Mouse (Mus musculus): ENCODE results near the gene Igf1r. TPM values are rescaled to one million over a fixed set of nuclear protein-coding genes. Genes with fewer than 3 reads are reported as not detected.

Gene Igf1r
- polyA plus RNA-seq, 1 experiment from 2014 or later: 18.1 TPM

DNA sequence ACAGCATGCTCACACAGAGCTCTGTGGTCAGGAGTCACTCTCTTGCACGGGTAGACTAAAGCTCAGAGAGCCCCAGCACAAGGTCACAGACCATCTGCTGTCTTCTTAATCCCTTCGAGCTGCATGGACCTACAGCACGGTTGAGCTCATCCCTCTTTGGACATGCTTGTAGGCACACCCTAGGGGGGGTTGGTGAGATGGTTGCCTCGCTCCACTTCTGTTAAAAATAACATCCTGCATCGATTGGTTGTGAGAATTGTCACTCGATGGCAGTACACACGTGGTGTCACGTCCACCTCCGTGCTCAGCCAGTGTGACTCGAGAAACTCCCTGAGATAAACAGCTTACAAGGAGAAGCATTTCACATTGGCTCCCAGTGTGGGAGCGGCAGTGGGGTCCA is 266.3 kb downstream of the Igf1r start:
- DNase-seq (ENCODE audit: low spot score): no peak
- TF ChIP-seq CTCF (IDR thresholded peaks at IDR 0.05; ENCODE audit: low read depth): no peak
- Histone ChIP-seq H3K4me3 (replicated peaks; ENCODE audit: low read depth, low read length) (no peak overlapping the region), H3K9ac (ENCODE audit: low read depth, low read length) (no peak overlapping the region), H3K4me1 (replicated peaks; ENCODE audit: insufficient read depth, low read length) (no peaks in the 10 kb centered on the region), H3K36me3 (ENCODE audit: insufficient read depth, low read length) (peaks cover 57% of the 10 kb centered on the region), H3K27me3 (ENCODE audit: insufficient read depth, low read length) (no peaks in the 10 kb centered on the region), H3K4me2 (ENCODE audit: low read length) (no peak overlapping the region), H3K27ac (no peak overlapping the region), H3K9me3 (replicated peaks; ENCODE audit: low read length) (no peaks in the 10 kb centered on the region)
- no peak for ATAC-seq (replicated peaks; ENCODE audit: low FRiP score, low read depth)
- 89% methylated on average over 11 of the region's 11 CpGs for WGBS

DNA sequence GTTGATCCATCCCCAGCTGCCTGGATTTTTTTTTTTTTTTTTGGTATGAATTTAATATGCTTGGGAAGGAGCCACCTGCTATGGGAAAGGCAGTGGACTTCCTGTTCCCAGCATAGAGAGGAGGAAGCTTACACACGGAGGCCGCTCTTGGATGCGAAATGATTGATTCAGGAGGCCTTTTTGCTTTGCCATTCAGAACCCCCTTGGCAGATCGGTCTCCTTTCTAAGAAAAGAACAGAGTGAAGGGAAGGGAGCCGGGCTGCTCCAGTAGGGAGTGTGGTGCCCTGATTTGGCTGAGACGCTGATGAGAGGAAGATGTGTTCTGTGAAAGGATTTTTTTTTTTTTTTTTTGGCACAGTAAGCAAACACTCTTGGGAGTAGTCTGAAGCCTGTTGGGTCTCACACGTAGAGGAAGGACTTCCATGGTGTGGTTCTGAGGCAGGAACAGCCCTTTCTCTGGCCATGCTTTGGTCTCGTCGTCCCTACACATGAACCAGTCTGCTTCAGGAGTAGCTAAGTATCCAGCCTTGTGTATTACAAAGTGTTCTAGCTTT is 269.1 kb downstream of the Igf1r start:
- no peak overlapping the region for H3K27ac ChIP-seq
- 62% methylated on average over 9 of the region's 9 CpGs for WGBS
- H3K27me3 ChIP-seq (ENCODE audit: insufficient read depth, low read length): no peaks in the 10 kb centered on the region
- no peak overlapping the region for H3K4me3 ChIP-seq (replicated peaks; ENCODE audit: low read depth, low read length)
- ATAC-seq (replicated peaks; ENCODE audit: low FRiP score, low read depth) (no peak), DNase-seq (ENCODE audit: low spot score) (no peak)
- no peak for TF ChIP-seq CTCF (IDR thresholded peaks at IDR 0.05; ENCODE audit: low read depth)
- no peak overlapping the region for H3K4me2 ChIP-seq (ENCODE audit: low read length)
- H3K9me3 ChIP-seq (replicated peaks; ENCODE audit: low read length): no peaks in the 10 kb centered on the region
- H3K36me3 ChIP-seq (ENCODE audit: insufficient read depth, low read length): peaks cover 50% of the 10 kb centered on the region
- H3K9ac ChIP-seq (ENCODE audit: low read depth, low read length): no peak overlapping the region
- H3K4me1 ChIP-seq (replicated peaks; ENCODE audit: insufficient read depth, low read length): no peaks in the 10 kb centered on the region

DNA sequence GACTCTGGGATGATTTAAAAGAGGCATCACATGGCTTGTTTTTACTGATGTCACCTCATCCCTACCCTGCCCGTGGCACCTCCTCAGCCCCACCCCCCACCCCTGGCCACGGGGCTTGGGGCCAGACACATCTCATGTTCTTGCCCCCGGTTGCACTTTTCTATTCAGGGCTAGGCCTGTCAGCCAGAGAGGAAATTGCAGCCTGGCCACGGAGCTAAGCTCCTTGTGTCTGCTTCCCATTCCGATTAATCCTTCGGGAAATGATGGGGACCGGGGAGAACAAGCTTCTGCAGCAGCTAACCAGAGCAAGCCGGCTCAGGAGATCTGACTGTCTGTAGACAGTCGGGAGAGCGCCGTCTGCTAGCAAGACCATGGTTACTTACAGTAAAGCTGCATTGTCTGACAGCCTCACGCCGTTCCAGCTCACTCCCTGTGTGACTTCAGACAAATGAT is 270.8 kb downstream of the Igf1r start:
- Histone ChIP-seq H3K4me3 (replicated peaks; ENCODE audit: low read depth, low read length) (no peak overlapping the region), H3K36me3 (ENCODE audit: insufficient read depth, low read length) (peaks cover 43% of the 10 kb centered on the region), H3K4me2 (ENCODE audit: low read length) (no peak overlapping the region), H3K9me3 (replicated peaks; ENCODE audit: low read length) (no peaks in the 10 kb centered on the region), H3K27me3 (ENCODE audit: insufficient read depth, low read length) (no peaks in the 10 kb centered on the region), H3K9ac (ENCODE audit: low read depth, low read length) (no peak overlapping the region), H3K4me1 (replicated peaks; ENCODE audit: insufficient read depth, low read length) (0 out of 2 replicates have a peak, but pooled peaks cover under 1% of the 10 kb centered on the region), H3K27ac (peak overlapping the region; percentile 60)
- TF ChIP-seq CTCF (IDR thresholded peaks at IDR 0.05; ENCODE audit: low read depth): no peak
- ATAC-seq (replicated peaks; ENCODE audit: low FRiP score, low read depth) (peak; percentile 71; the same call in 1 of the 2 replicates), DNase-seq (ENCODE audit: low spot score) (peak; percentile 84)
- WGBS: 20% methylated on average over 13 of the region's 13 CpGs

GRCm38 (mm10) chr7:68224006-68224405 is 271.4 kb downstream of the Igf1r start:
- Histone ChIP-seq H3K9ac (ENCODE audit: low read depth, low read length) (no peak overlapping the region), H3K27ac (peak overlapping the region; percentile 60)

GRCm38 (mm10) chr7:68225427-68226054 is 272.9 kb downstream of the Igf1r start:
- H3K36me3 ChIP-seq (ENCODE audit: insufficient read depth, low read length): peaks cover 30% of the 10 kb centered on the region
- H3K9ac ChIP-seq (ENCODE audit: low read depth, low read length): no peak overlapping the region
- DNase-seq (ENCODE audit: low spot score) (no peak), ATAC-seq (replicated peaks; ENCODE audit: low FRiP score, low read depth) (no peak)
- H3K27me3 ChIP-seq (ENCODE audit: insufficient read depth, low read length): no peaks in the 10 kb centered on the region
- no peaks in the 10 kb centered on the region for H3K9me3 ChIP-seq (replicated peaks; ENCODE audit: low read length)
- 0 out of 2 replicates have a peak, but pooled peaks cover 4% of the 10 kb centered on the region for H3K4me1 ChIP-seq (replicated peaks; ENCODE audit: insufficient read depth, low read length)
- 72% methylated on average over 9 of the region's 9 CpGs for WGBS
- H3K27ac ChIP-seq: no peak overlapping the region
- no peak overlapping the region for H3K4me3 ChIP-seq (replicated peaks; ENCODE audit: low read depth, low read length)
- no peak overlapping the region for H3K4me2 ChIP-seq (ENCODE audit: low read length)
- TF ChIP-seq CTCF (IDR thresholded peaks at IDR 0.05; ENCODE audit: low read depth): no peak

More at GRCm38 (mm10) chr7:68224006-68224405, 271.4 kb downstream of the Igf1r start:
- DNase-seq (ENCODE audit: low spot score): no peak
- no peaks in the 10 kb centered on the region for H3K9me3 ChIP-seq (replicated peaks; ENCODE audit: low read length)
- H3K27me3 ChIP-seq (ENCODE audit: insufficient read depth, low read length): no peaks in the 10 kb centered on the region
- no peak for ATAC-seq (replicated peaks; ENCODE audit: low FRiP score, low read depth)
- no peak overlapping the region for H3K4me2 ChIP-seq (ENCODE audit: low read length)
- WGBS: 74% methylated on average over 5 of the region's 5 CpGs
- peaks cover 41% of the 10 kb centered on the region for H3K36me3 ChIP-seq (ENCODE audit: insufficient read depth, low read length)
- no peak for TF ChIP-seq CTCF (IDR thresholded peaks at IDR 0.05; ENCODE audit: low read depth)
- H3K4me3 ChIP-seq (replicated peaks; ENCODE audit: low read depth, low read length): no peak overlapping the region
- 0 out of 2 replicates have a peak, but pooled peaks cover 4% of the 10 kb centered on the region for H3K4me1 ChIP-seq (replicated peaks; ENCODE audit: insufficient read depth, low read length)

DNA sequence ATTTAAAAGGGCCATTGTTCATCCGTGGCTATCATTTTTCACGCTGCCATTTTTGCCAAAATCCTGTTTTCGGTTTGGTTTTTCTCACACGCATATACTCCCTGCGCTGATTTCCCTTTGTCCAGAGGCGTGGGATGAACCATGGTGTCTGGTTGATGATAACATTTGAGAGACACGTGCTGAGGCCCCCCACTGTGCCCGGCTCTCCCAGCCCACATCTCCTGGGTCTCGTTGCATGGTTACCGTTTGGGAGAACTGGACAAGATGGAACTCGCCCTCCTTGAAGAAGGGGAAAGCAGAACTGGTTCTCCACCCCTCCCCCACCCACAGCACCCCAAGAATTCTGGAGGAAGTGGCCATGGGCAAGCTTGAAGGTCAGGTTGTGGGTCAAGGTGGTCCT is 274.4 kb downstream of the Igf1r start:
- ATAC-seq (replicated peaks; ENCODE audit: low FRiP score, low read depth) (no peak), DNase-seq (ENCODE audit: low spot score) (no peak)
- Histone ChIP-seq H3K4me2 (ENCODE audit: low read length) (no peak overlapping the region), H3K9me3 (replicated peaks; ENCODE audit: low read length) (no peaks in the 10 kb centered on the region), H3K9ac (ENCODE audit: low read depth, low read length) (no peak overlapping the region), H3K27ac (no peak overlapping the region), H3K36me3 (ENCODE audit: insufficient read depth, low read length) (peaks cover 39% of the 10 kb centered on the region), H3K4me3 (replicated peaks; ENCODE audit: low read depth, low read length) (no peak overlapping the region), H3K27me3 (ENCODE audit: insufficient read depth, low read length) (no peaks in the 10 kb centered on the region), H3K4me1 (replicated peaks; ENCODE audit: insufficient read depth, low read length) (0 out of 2 replicates have a peak, but pooled peaks cover 4% of the 10 kb centered on the region)
- TF ChIP-seq CTCF (IDR thresholded peaks at IDR 0.05; ENCODE audit: low read depth): no peak
- WGBS: 84% methylated on average over 11 of the region's 11 CpGs
